25 mouse cellular contexts compared by ENCODE assay signal in genomic region chr16:17785337-17785736, GRCm38 (mm10). TPM values are rescaled to one million over a fixed set of nuclear protein-coding genes. Genes with fewer than 3 reads are reported as not detected.
A peak's percentile ranks its signal among the peaks of the same experiment; 100 is the strongest.
DNase-seq lines count a peak whose midpoint lies in the region; ATAC-seq and TF ChIP-seq lines count a peak whose summit lies in the region.
"Had no signal": no experiment of that assay in that cellular context is flagged by ENCODE, and none has a peak within 500 bp of the region (broad histone marks: within the 10 kb centered on the region; RNA-seq: fewer than 3 reads in every experiment).

No protein-coding gene starts in this region.

- H3K27ac ChIP-seq in kidney, postnatal 0 days: no peak overlapping the region
- H3K27ac ChIP-seq: embryonic facial prominence, embryonic 13.5 days; hindbrain, embryonic 10.5 days; intestine, embryonic 15.5 days; lung, embryonic 15.5 days; neural tube, embryonic 12.5 days had no signal

- H3K4me3 ChIP-seq in kidney, postnatal 0 days (replicated peaks; ENCODE audit: low read depth, low read length): no peak overlapping the region
- H3K4me3 ChIP-seq: embryonic facial prominence, embryonic 13.5 days; hindbrain, embryonic 10.5 days; intestine, embryonic 15.5 days; lung, embryonic 15.5 days; neural tube, embryonic 12.5 days had no signal

- H3K4me2 ChIP-seq in kidney, postnatal 0 days (ENCODE audit: low read length): no peak overlapping the region
- H3K4me2 ChIP-seq: embryonic facial prominence, embryonic 13.5 days; heart, embryonic 11.5 days; intestine, embryonic 15.5 days; lung, embryonic 15.5 days; neural tube, embryonic 12.5 days had no signal

- 0 out of 2 replicates have a peak overlapping the region, but pooled peaks have one; percentile 23 for H3K9ac ChIP-seq in kidney, postnatal 0 days (ENCODE audit: low read depth, low read length)
- H3K9ac ChIP-seq: embryonic facial prominence, embryonic 13.5 days; intestine, embryonic 15.5 days; lung, embryonic 15.5 days; neural tube, embryonic 12.5 days had no signal

- TF ChIP-seq CTCF in kidney, postnatal 0 days (IDR thresholded peaks at IDR 0.05; ENCODE audit: low read depth): peak; percentile 65

- no peaks in the 10 kb centered on the region for H3K9me3 ChIP-seq in kidney, postnatal 0 days (replicated peaks; ENCODE audit: low read length)
- H3K9me3 ChIP-seq: embryonic facial prominence, embryonic 13.5 days; G1E; hindbrain, embryonic 10.5 days; intestine, embryonic 15.5 days; lung, embryonic 15.5 days; neural tube, embryonic 12.5 days had no signal

- no peaks in the 10 kb centered on the region for H3K27me3 ChIP-seq in kidney, postnatal 0 days (ENCODE audit: insufficient read depth, low read length)
- H3K27me3 ChIP-seq: embryonic facial prominence, embryonic 13.5 days; intestine, embryonic 15.5 days; lung, embryonic 15.5 days; neural tube, embryonic 12.5 days had no signal

- ATAC-seq in cerebellum, adult (ENCODE audit: insufficient number of reproducible peaks, low FRiP score, low TSS enrichment): no peak
- ATAC-seq in kidney, postnatal 0 days (replicated peaks; ENCODE audit: low FRiP score, low read depth): no peak
- ATAC-seq: activated CD4-positive, CD25-positive, alpha-beta regulatory T cell, adult 4 months; intestine, embryonic 15.5 days had no signal

- no peaks in the 10 kb centered on the region for H3K4me1 ChIP-seq in kidney, postnatal 0 days (replicated peaks; ENCODE audit: insufficient read depth, low read length)
- H3K4me1 ChIP-seq: embryonic facial prominence, embryonic 13.5 days; hindbrain, embryonic 10.5 days; intestine, embryonic 15.5 days; lung, embryonic 15.5 days; neural tube, embryonic 12.5 days had no signal

- peaks cover 36% of the 10 kb centered on the region for H3K36me3 ChIP-seq in kidney, postnatal 0 days (ENCODE audit: insufficient read depth, low read length)
- H3K36me3 ChIP-seq: G1E had no signal

- peak; percentile 35 for DNase-seq in cerebellum, adult 9-10 months
- peak; percentile 58 for DNase-seq in kidney, postnatal 0 days (ENCODE audit: low spot score)
- no peak for DNase-seq in kidney, postnatal 25 days
- peak; percentile 59 for DNase-seq in 3T3-L1 (ENCODE audit: low read depth, low spot score)
- peak; percentile 24 for DNase-seq in brain, adult 2 months (ENCODE audit: low read depth, low spot score)
- DNase-seq in adrenal gland, adult 2 months: no peak
- DNase-seq in kidney, adult 9 months: no peak
- DNase-seq: cerebellum, adult 8-10 months; kidney, postnatal 36 days; layer of hippocampus, postnatal 36 days; midbrain, embryonic 14.5 days; thymus, postnatal 36 days had no signal

- WGBS in kidney, postnatal 0 days: 52% methylated on average over 3 of the region's 3 CpGs

RNA-seq across cellular contexts. Expression of gene Scarf2, which starts 11.7 kb away (rescaled TPM):
- 12.2 and 18.7 TPM in 2 replicates for polyA plus RNA-seq in kidney, postnatal 0 days (2015; fragmentation: Nextera tagmentation; extraction: Ambion mirVana)
- total RNA-seq in adrenal gland, adult 2 months (2021): 10 to 100 TPM in 1 of 2 experiments, 1 to 10 TPM in 1; 8.4 to 15.9 TPM
- polyA plus RNA-seq in adrenal gland, adult 2 months (2012; rRNA removed): 61.7 and 75.1 TPM in 2 replicates
- total RNA-seq: G1E had no signal
- polyA plus RNA-seq: activated CD4-positive, CD25-positive, alpha-beta regulatory T cell, adult 4 months; G1E had no signal

RNA-seq across cellular contexts. Expression of gene Klhl22, which starts 25.9 kb away (rescaled TPM):
- 39.3 and 42.8 TPM in 2 replicates for polyA plus RNA-seq in kidney, postnatal 0 days (2015; fragmentation: Nextera tagmentation; extraction: Ambion mirVana)
- total RNA-seq in adrenal gland, adult 2 months (2021): 10 to 100 TPM; 45.5 to 49.8 TPM
- polyA plus RNA-seq in adrenal gland, adult 2 months (2012; rRNA removed): 55.3 and 68.2 TPM in 2 replicates
- polyA plus RNA-seq: G1E had no signal

RNA-seq across cellular contexts. Expression of gene B830017H08Rik, which starts 47.6 kb away (rescaled TPM):
- 1.7 and 2.2 TPM in 2 replicates for polyA plus RNA-seq in kidney, postnatal 0 days (2015; fragmentation: Nextera tagmentation; extraction: Ambion mirVana)
- not detected for total RNA-seq in adrenal gland, adult 2 months (2021)
- not detected in 2 replicates for polyA plus RNA-seq in adrenal gland, adult 2 months (2012; rRNA removed)
- polyA plus RNA-seq: activated CD4-positive, CD25-positive, alpha-beta regulatory T cell, adult 4 months; C2C12; forebrain, embryonic 11.5 days; heart, embryonic 11.5 days; intestine, embryonic 15.5 days; lung, embryonic 15.5 days; small intestine, adult 2 months; stomach, embryonic 16.5 days had no signal

RNA-seq across cellular contexts. Expression of gene Med15, which starts 52.6 kb away (rescaled TPM):
- polyA plus RNA-seq in kidney, postnatal 0 days (2015; fragmentation: Nextera tagmentation; extraction: Ambion mirVana): 29.4 TPM in 2 replicates
- total RNA-seq in adrenal gland, adult 2 months (2021): 10 to 100 TPM; 53.9 to 65.4 TPM
- 138 and 157 TPM in 2 replicates for polyA plus RNA-seq in adrenal gland, adult 2 months (2012; rRNA removed)

RNA-seq across cellular contexts. Expression of gene Car15, which starts 52.8 kb away (rescaled TPM):
- 131 and 147 TPM in 2 replicates for polyA plus RNA-seq in kidney, postnatal 0 days (2015; fragmentation: Nextera tagmentation; extraction: Ambion mirVana)
- total RNA-seq in adrenal gland, adult 2 months (2021): 1 to 10 TPM; 1.7 to 3.8 TPM
- polyA plus RNA-seq in adrenal gland, adult 2 months (2012; rRNA removed): 5.1 and 5.5 TPM in 2 replicates

Comparison
In these comparisons a context has a peak if more than half of its experiments do, and no peak if none do; other contexts are left out.
1. DNase-seq: peak in cerebellum, adult 9-10 months (single experiment), kidney, postnatal 0 days (single experiment), 3T3-L1 (single experiment) and brain, adult 2 months (single experiment); none in kidney, postnatal 25 days (0 of 2), adrenal gland, adult 2 months (single experiment) and kidney, adult 9 months (single experiment).